Comparison of ENCODE assay signal across 9 mouse cellular contexts in the genomic region with DNA sequence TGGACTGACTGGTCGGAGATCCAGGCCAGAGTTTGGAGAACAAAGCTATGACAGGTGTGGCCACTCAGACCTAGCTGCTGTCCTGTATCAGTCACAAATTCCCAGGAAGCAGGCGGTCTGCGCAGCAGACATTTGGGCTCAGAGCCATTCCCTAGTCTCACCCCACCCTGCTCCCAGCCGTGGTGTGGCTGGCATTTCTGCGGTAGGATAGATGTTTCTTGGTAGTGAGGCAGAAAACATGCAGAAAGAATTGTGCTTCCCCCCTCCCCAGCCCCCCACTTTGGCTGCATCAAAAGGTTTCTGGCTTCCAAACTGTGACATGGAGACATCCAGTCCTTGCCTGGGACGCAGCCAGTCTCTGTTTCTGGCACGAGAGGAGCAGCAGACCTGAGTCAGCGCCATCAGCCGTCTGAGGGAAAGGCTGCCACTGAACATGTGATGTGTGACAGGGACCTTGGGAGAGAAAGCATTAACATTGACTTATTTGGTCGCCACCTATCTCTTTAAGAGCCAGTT.
DNase-seq lines count a peak whose midpoint lies in the region; ATAC-seq and TF ChIP-seq lines count a peak whose summit lies in the region.
"Had no signal": no experiment of that assay in that cellular context is flagged by ENCODE, and none has a peak within 500 bp of the region (broad histone marks: within the 10 kb centered on the region; RNA-seq: fewer than 3 reads in every experiment).

No protein-coding gene starts in this region.

- 0 out of 2 replicates have a peak overlapping the region, but pooled peaks have one; percentile 26 for H3K4me2 ChIP-seq in lung, embryonic 15.5 days
- H3K4me2 ChIP-seq in forebrain, embryonic 16.5 days (ENCODE audit: low read length): no peak overlapping the region
- H3K4me2 ChIP-seq in kidney, embryonic 16.5 days (replicated peaks; ENCODE audit: low read depth, low read length): no peak overlapping the region
- H3K4me2 ChIP-seq: midbrain, embryonic 12.5 days had no signal

- peak; percentile 85 for ATAC-seq in lung, embryonic 15.5 days (ENCODE audit: borderline replicate concordance, extremely low read depth, low FRiP score, low TSS enrichment)
- ATAC-seq in forebrain, embryonic 16.5 days: peak; percentile 84
- no peak for ATAC-seq in megakaryocyte, adult 5-6 weeks (ENCODE audit: poor library complexity, severe bottlenecking)
- ATAC-seq in kidney, embryonic 16.5 days (ENCODE audit: low FRiP score, low TSS enrichment): no peak

- TF ChIP-seq CTCF in lung, adult 2 months (IDR thresholded peaks at IDR 0.05; ENCODE audit: insufficient read depth, low read length): no peak

- H3K27me3 ChIP-seq in lung, embryonic 15.5 days: no peaks in the 10 kb centered on the region
- H3K27me3 ChIP-seq in forebrain, embryonic 16.5 days (replicated peaks; ENCODE audit: control insufficient read depth, insufficient read depth, low read length): peaks cover 5% of the 10 kb centered on the region; the same call in 1 of the 2 replicates
- H3K27me3 ChIP-seq in kidney, embryonic 16.5 days (ENCODE audit: insufficient read depth, low read length): peaks cover 6% of the 10 kb centered on the region

- no peaks in the 10 kb centered on the region for H3K9me3 ChIP-seq in lung, embryonic 15.5 days
- H3K9me3 ChIP-seq in forebrain, embryonic 16.5 days (ENCODE audit: control insufficient read depth, low read length): no peaks in the 10 kb centered on the region
- H3K9me3 ChIP-seq in kidney, embryonic 16.5 days (ENCODE audit: low read length): no peaks in the 10 kb centered on the region
- H3K9me3 ChIP-seq: midbrain, embryonic 12.5 days had no signal

- DNase-seq in lung, adult 2 months: no peak
- peak; percentile 81 for DNase-seq in adrenal gland, postnatal 14 days
- DNase-seq in heart, postnatal 4 days: peak; percentile 74
- DNase-seq in thymus, postnatal 25 days: no peak

- H3K4me1 ChIP-seq in lung, embryonic 15.5 days: peaks cover 31% of the 10 kb centered on the region
- no peaks in the 10 kb centered on the region; the same call in none of the 2 replicates for H3K4me1 ChIP-seq in lung, adult 2 months (ENCODE audit: control insufficient read depth, insufficient read depth, low read length)
- peaks cover 18% of the 10 kb centered on the region for H3K4me1 ChIP-seq in forebrain, embryonic 16.5 days (replicated peaks; ENCODE audit: control insufficient read depth, insufficient read depth, low read length)
- H3K4me1 ChIP-seq in kidney, embryonic 16.5 days (ENCODE audit: insufficient read depth, low read length): peaks cover 9% of the 10 kb centered on the region

- no peak overlapping the region for H3K27ac ChIP-seq in lung, embryonic 15.5 days
- peak overlapping the region; percentile 64 for H3K27ac ChIP-seq in forebrain, embryonic 16.5 days (ENCODE audit: low read length)
- H3K27ac ChIP-seq in kidney, embryonic 16.5 days (ENCODE audit: low read length): no peak overlapping the region
- H3K27ac ChIP-seq: midbrain, embryonic 12.5 days had no signal

- no peak overlapping the region for H3K4me3 ChIP-seq in lung, embryonic 15.5 days
- H3K4me3 ChIP-seq in lung, adult 2 months (replicated peaks; ENCODE audit: extremely low read depth, low read depth, low read length): no peak overlapping the region
- no peak overlapping the region for H3K4me3 ChIP-seq in forebrain, embryonic 16.5 days (replicated peaks; ENCODE audit: low read length)
- no peak overlapping the region for H3K4me3 ChIP-seq in kidney, embryonic 16.5 days (ENCODE audit: low read length)
- H3K4me3 ChIP-seq: midbrain, embryonic 12.5 days had no signal

- TF ChIP-seq POLR2A in lung, adult 2 months (IDR thresholded peaks at IDR 0.05; ENCODE audit: borderline replicate concordance, extremely low read depth, low read depth, low read length): no peak

- WGBS in lung, embryonic 15.5 days: 30% methylated on average over 10 of the region's 10 CpGs
- 35% methylated on average over 10 of the region's 10 CpGs for WGBS in lung, adult 2 months
- WGBS in forebrain, embryonic 16.5 days: 39% methylated on average over 10 of the region's 10 CpGs
- WGBS in kidney, embryonic 16.5 days: 53% methylated on average over 10 of the region's 10 CpGs

- H3K36me3 ChIP-seq in lung, embryonic 15.5 days: no peaks in the 10 kb centered on the region
- no peaks in the 10 kb centered on the region for H3K36me3 ChIP-seq in forebrain, embryonic 16.5 days (ENCODE audit: control insufficient read depth, insufficient read depth)
- H3K36me3 ChIP-seq in kidney, embryonic 16.5 days (ENCODE audit: insufficient read depth, low read length): no peaks in the 10 kb centered on the region
- H3K36me3 ChIP-seq: midbrain, embryonic 12.5 days had no signal

- H3K9ac ChIP-seq in lung, embryonic 15.5 days: no peak overlapping the region
- H3K9ac ChIP-seq in forebrain, embryonic 16.5 days (replicated peaks; ENCODE audit: low read depth, low read length): no peak overlapping the region
- no peak overlapping the region for H3K9ac ChIP-seq in kidney, embryonic 16.5 days (replicated peaks; ENCODE audit: low read length)
- H3K9ac ChIP-seq: midbrain, embryonic 12.5 days had no signal

Comparison
In these comparisons a context has a peak if more than half of its experiments do, and no peak if none do; other contexts are left out.
1. ATAC-seq: peak in lung, embryonic 15.5 days (single experiment) and forebrain, embryonic 16.5 days (single experiment); none in megakaryocyte, adult 5-6 weeks (single experiment) and kidney, embryonic 16.5 days (single experiment).
2. DNase-seq: peak in adrenal gland, postnatal 14 days (single experiment) and heart, postnatal 4 days (single experiment); none in lung, adult 2 months (single experiment) and thymus, postnatal 25 days (single experiment).